Mouse (Mus musculus) spleen, postnatal 4 days (tissue): ENCODE results near the gene 4930505A04Rik.
A peak's percentile ranks its signal among the peaks of the same experiment; 100 is the strongest.
"Not testable (repeated sequence)": the region's sequence is repeated elsewhere in the genome, so short reads cannot be mapped to it uniquely, and the experiment has no call there.

Experiments used
- DNase-seq, 2 experiments: peaks; one replicate each; pipeline ENCODE4 v3.0.0; 2022; ENCODE audit warnings: low spot score in 2 of 2

4930505A04Rik gene

DNA sequence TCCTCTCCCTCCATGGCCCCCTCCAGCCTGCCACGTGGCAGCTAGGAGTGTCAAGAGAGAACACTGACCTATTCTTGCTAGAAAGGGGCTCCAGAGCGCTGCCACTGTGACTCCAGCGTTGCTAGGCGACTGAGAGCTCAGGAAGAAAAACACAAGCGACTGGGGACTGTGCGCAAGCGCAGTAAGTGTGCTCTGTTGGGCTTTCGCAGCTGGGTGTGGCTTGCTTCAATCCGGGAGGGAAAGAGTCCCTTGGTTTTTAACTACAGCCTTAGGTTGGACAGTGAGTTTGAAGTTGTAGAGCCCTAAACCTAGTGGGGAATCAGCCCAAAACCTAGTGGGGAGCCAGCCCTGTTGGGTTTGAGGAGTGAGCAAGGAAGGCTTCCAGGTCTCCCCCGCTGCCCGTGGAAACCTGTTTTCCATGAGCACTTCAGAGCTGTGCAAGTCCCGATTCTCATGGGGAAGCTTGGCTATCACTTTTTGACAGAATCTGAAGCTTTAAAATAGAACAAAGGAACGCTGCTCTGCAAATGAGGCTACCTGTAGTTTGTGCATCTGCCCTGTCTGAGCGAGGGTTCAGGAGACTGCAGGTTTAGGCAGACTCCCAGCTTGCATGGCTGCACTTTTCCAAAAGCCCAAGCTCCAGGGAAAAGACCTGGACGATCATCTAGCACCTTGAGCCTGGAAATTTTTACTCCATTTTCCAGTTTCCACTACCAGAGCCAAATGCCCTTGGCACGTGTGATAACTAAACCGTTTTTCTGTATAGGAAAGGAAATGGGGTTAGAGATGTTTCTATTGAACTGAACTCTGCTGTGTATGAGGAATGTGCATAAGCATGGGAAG, at the start of gene 4930505A04Rik:
TSS of gene 4930505A04Rik (minus strand) at position 77 of the 843 bp plus-strand sequence.
- peak; percentile 15 to 61 for DNase-seq

- DNase-seq = no peak
Observed at GRCm38 (mm10) chr11:30517133-30517532, 45.5 kb upstream of the 4930505A04Rik start.

GRCm38 (mm10) chr11:30508178-30508577, 36.6 kb upstream of the 4930505A04Rik start:
- no peak for DNase-seq

DNA sequence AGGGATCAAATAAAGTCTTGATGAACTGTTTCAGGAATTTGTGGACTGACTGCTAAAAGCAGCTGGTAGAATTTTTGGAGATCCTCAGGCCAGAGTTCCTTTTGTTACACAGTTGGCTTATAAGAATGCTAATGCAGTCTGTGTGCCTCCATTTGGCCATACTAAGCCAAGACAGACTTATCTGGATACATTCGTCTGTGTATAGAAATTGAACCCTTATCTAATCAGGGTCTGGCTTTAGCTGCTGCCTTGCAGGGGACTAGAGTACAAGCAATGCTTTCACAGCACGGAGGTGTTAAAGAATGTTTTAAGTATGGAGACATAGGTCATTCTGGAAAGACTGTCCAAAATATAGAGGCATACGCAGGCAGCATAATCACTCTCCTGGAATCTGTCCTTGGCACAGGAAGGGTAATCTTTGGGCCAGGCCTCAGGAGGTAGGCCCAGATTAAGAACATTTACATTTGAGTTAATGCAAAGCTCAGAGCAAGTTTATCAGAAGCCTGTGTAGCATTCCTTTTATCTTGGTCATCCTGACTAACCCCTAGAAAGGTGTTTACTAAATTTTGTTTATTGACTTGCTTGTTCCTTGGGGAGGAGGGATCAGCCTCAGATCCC, 27.2 kb upstream of the 4930505A04Rik start:
- DNase-seq = no peak

- DNase-seq = no peak
Observed at GRCm38 (mm10) chr11:30497151-30497550, 25.5 kb upstream of the 4930505A04Rik start.

DNA sequence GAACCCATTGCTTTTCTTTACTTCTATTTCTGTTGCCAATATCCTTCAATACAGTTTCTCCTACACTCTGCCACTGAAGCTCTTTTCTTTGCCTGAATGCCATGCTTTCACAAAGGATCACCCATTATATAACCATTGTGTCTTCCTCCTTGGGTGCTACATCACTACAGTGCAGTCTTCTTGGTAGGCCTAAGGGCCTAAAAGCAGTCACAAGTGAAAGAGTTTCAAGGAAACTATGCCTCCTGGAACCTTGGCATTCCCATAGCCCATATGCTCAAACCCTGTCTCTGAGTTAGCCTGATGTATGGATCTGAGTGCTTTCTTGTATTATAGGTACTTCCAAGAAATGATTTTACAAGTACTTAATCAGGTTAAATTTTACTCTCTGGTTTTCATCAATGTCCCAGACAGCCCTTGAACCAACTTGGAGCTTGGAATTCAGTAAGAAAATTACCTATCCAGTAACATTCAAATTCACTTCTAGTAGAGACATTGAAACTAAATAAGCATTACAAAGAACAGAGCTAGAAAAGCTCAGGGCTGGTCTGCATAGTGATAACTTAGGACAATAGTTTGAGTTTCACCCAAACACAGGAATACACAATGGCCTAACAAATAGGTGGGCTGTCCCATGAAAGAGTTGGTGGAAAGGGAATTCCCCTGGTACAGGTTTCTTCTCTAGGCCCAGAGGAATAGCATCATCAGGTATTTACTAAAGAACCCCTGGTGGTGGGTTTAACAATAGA, 20.1 kb upstream of the 4930505A04Rik start:
- DNase-seq = no peak

- DNase-seq = no peak
Observed at GRCm38 (mm10) chr11:30488183-30488582, 16.6 kb upstream of the 4930505A04Rik start.

GRCm38 (mm10) chr11:30483286-30483685, 11.7 kb upstream of the 4930505A04Rik start:
- no peak for DNase-seq

DNA sequence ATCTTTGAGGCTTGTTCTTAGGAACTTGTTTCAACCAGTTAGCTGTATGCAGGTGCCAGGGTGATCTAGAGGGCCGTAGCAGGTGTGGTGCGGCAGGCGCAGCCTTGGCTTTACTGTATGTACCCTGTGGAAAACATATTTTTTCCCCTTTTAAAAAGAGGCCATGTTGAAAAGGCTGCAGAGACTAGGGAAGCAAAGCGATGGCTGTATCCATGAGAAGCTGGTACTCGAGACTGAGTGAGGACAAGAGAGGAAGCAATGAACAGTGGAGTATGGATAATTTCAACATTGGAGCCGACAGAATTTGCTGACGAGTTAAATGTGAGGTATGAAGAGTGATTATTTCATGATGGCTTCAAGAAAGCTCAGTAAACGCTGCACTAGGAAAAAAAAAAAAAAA, 440 bp downstream of the 4930505A04Rik start:
- DNase-seq = no peak

DNA sequence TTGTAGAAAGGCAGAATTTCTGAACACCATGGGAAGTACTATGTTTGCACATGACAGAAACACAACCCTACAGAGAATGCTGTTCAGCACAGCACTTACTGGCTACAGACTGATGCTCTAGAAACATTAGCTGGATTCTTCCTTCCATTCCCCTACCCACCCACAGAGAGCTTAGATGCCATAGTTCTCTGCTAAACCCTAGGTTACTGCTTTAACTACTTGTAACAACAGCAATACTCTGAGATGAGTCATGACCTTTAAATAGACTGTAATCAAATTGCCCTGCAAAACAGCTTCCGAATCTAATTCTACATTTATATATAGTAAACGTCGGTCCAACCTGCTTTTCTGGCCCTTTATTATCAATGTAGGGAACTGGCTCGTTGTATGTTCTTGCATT, 17.3 kb downstream of the 4930505A04Rik start:
- DNase-seq = no peak

GRCm38 (mm10) chr11:30448126-30448525, 23.5 kb downstream of the 4930505A04Rik start:
- DNase-seq = no peak

GRCm38 (mm10) chr11:30447561-30447960, 24.1 kb downstream of the 4930505A04Rik start:
- no peak for DNase-seq

- DNase-seq = not testable (repeated sequence)
Observed at GRCm38 (mm10) chr11:30444192-30444905, 27.3 kb downstream of the 4930505A04Rik start.

- no peak for DNase-seq
Observed at GRCm38 (mm10) chr11:30443746-30444145, 27.9 kb downstream of the 4930505A04Rik start.

GRCm38 (mm10) chr11:30433256-30433950, 38.2 kb downstream of the 4930505A04Rik start:
- DNase-seq = no peak

GRCm38 (mm10) chr11:30405581-30405980, 66.0 kb downstream of the 4930505A04Rik start:
- DNase-seq = no peak

- no peak for DNase-seq
Observed at GRCm38 (mm10) chr11:30404619-30405200, 66.9 kb downstream of the 4930505A04Rik start.

DNA sequence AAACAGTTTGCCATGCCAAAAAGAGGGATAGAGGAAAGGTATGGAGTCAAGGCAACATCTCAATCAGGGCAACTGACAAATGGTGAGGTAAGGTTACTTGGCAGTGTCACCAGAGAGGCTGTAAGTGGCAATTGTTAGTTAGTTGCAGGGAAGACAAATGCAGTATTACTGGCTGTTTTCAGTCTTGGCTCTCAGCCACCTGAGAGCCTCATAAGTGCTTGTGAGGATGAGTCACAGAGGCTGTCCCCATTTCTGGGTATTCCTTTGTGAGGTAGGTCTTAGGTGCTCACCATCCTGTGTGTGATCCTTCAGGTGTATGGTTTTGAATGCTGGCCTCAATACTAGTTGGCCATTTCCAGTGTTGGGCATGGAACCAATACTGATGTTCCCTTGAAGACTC, 77.3 kb downstream of the 4930505A04Rik start:
- no peak for DNase-seq

- no peak for DNase-seq
Observed at GRCm38 (mm10) chr11:30383076-30383475, 88.6 kb downstream of the 4930505A04Rik start.
